Mouse (Mus musculus) heart, adult 2 months (tissue): ENCODE data around the gene Insig1. TPM values are rescaled to one million over a fixed set of nuclear protein-coding genes. Genes with fewer than 3 reads are reported as not detected.

ENCODE experiments used
- DNase-seq, 2 experiments: peaks; one replicate each; pipeline ENCODE4 v3.0.0; 2021
- H3K27ac ChIP-seq: fragments of 200-600 bp; 2 replicates; pipeline ENCODE4 v1.8.1; 2022
- H3K27me3 ChIP-seq: fragments of 200-500 bp; 2 replicates; pipeline ENCODE4 v1.6.1; 2012; ENCODE audit warnings: mild to moderate bottlenecking, low read length, inconsistent platforms, mixed read lengths; ENCODE audit not compliant: control insufficient read depth, insufficient read depth
- H3K36me3 ChIP-seq: fragments of 200-500 bp; 2 replicates; pipeline ENCODE4 v1.6.1; 2012; ENCODE audit warnings: low read length, inconsistent platforms; ENCODE audit not compliant: control insufficient read depth, insufficient read depth
- H3K4me1 ChIP-seq: fragments of 200-500 bp; 2 replicates; pipeline ENCODE4 v1.6.1; 2011; ENCODE audit warnings: low read length; ENCODE audit not compliant: control insufficient read depth, insufficient read depth
- H3K4me3 ChIP-seq: fragments of 200-600 bp; 2 replicates; pipeline ENCODE4 v1.8.1; 2022
- H3K79me2 ChIP-seq: fragments of 200-500 bp; replicated peaks from 2 replicates; pipeline ENCODE4 v1.6.1; 2012; ENCODE audit warnings: mild to moderate bottlenecking, inconsistent platforms, low read length, moderate library complexity, mixed read lengths; ENCODE audit not compliant: control insufficient read depth, insufficient read depth
- H3K9ac ChIP-seq: fragments of 200-500 bp; 2 replicates; pipeline ENCODE4 v1.6.1; 2012; ENCODE audit warnings: low read depth, mild to moderate bottlenecking, control low read depth, inconsistent platforms, low read length, mixed read lengths
- CTCF ChIP-seq: fragments of 200-600 bp; IDR thresholded peaks from 2 replicates; pipeline ENCODE4 v1.8.1; 2022; ENCODE audit warnings: antibody characterized with exemption, mild to moderate bottlenecking, moderate library complexity
- EP300 ChIP-seq: fragments of 200-500 bp; IDR thresholded peaks from 2 replicates; pipeline ENCODE4 v1.6.1; 2011; ENCODE audit warnings: low read depth, low read length, control low read depth; ENCODE audit not compliant: insufficient read depth
- POLR2A ChIP-seq: fragments of 200-500 bp; IDR thresholded peaks from 2 replicates; pipeline ENCODE4 v1.6.1; 2011; ENCODE audit warnings: mild to moderate bottlenecking, low read depth, low read length, control low read depth; ENCODE audit not compliant: insufficient read depth
- WGBS: fragments of 180-500 bp; shearing (Covaris S2); methylation state at CpG from one replicate; pipeline ENCODE4 v1.1.7; 2018; 5-methylcytosine and 5-hydroxymethylcytosine counted together
- intact Hi-C: fragments of 180-260 bp; cut with DNase I; formaldehyde crosslinking; loops from one replicate; pipeline ENCODE4 v1.15.1; 2025
- polyA plus RNA-seq: library from polyadenylated mRNA; depleted of rRNA; stranded (reverse); fragments of >200 nt; gene quantifications from 2 replicates; pipeline ENCODE4 v1.2.3, GENCODE M21; 2012
- total RNA-seq, 2 experiments: library from RNA; stranded (reverse); gene quantifications; 2 replicates each; pipeline ENCODE4 v1.2.3; 2021

The Insig1 gene
- total and polyA plus RNA-seq, 3 experiments, result 17.3 to 17.5 (median 17.3) TPM

DNA sequence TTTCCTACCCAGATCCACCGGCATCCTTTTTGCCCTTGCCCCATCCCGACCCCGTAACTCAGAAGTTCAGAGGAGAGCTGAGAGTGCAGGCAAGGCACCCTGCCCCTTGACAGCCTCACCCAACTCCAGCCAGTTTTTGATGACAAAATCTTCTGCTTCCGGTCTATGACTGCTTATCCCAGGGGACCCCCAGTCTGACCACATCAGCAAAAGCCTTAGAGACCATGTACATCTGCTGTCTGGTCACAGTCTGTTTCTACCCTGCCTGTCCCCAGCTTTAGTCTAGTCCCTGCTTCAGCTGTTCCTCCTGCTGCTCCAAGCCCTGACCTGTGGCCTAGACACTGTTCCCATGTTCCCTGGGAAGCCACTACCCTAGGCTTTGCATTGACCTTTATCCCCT, 11.1 kb downstream of the Insig1 start:
- no peak for TF ChIP-seq EP300
- no peak for TF ChIP-seq CTCF
- no peak for TF ChIP-seq POLR2A
- no peak overlapping the region for H3K4me3 ChIP-seq
- no peak overlapping the region for H3K9ac ChIP-seq
- 76% methylated on average over 4 of the region's 4 CpGs for WGBS
- intact Hi-C loops, result no loop called here
- H3K36me3 ChIP-seq, result no peaks in the 10 kb centered on the region
- H3K79me2 ChIP-seq, result no peaks in the 10 kb centered on the region
- H3K27ac ChIP-seq, result no peak overlapping the region
- DNase-seq, result no peak
- no peaks in the 10 kb centered on the region for H3K27me3 ChIP-seq
- no peaks in the 10 kb centered on the region for H3K4me1 ChIP-seq

DNA sequence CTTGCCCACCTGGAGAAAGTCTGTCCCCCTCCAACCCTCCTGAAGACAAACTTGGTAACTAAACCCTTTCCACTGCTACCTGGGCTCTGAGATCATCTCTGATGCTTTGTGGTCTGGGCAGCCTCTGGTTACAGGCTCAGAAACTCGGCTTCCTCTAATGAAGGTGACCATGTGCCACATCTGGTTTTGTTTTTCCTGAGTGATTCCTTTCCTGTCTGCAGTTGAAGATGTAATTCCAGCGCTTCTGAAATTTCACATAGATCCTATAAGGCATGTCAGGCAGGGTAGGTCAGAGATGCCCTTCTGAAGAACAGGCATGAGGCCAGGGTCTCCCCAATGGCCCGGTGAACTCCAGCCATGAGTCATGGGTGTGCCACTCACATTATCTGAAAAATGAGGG, 11.6 kb downstream of the Insig1 start:
- WGBS, result 58% methylated on average over 3 of the region's 3 CpGs
- Histone ChIP-seq H3K36me3 (no peaks in the 10 kb centered on the region), H3K27ac (no peak overlapping the region), H3K4me1 (no peaks in the 10 kb centered on the region), H3K9ac (no peak overlapping the region), H3K27me3 (no peaks in the 10 kb centered on the region), H3K4me3 (no peak overlapping the region), H3K79me2 (no peaks in the 10 kb centered on the region)
- TF ChIP-seq POLR2A (no peak), CTCF (no peak), EP300 (no peak)
- intact Hi-C loops, result no loop called here
- no peak for DNase-seq

DNA sequence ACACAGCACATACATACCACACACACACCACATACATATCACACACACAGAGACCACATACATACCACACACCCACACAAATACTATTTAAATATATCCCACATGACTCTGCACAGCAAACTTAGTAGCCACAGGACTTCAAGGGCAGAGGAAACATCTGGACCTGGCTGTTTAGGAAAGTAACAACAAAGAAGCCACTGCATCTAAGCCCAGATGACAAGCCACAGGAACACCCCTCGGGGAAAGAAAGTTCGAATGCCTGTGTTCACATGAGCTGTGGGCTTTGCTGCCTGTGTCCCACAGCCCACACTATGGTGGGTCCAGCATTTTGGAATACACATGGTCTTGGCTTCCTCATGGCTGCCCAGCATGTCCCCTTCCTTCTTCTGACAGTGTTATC, 13.6 kb downstream of the Insig1 start:
- no peak for DNase-seq
- Histone ChIP-seq H3K79me2 (no peaks in the 10 kb centered on the region), H3K9ac (no peak overlapping the region), H3K4me3 (no peak overlapping the region), H3K27ac (no peak overlapping the region), H3K4me1 (no peaks in the 10 kb centered on the region), H3K36me3 (no peaks in the 10 kb centered on the region), H3K27me3 (no peaks in the 10 kb centered on the region)
- intact Hi-C loops, result no loop called here
- TF ChIP-seq EP300 (no peak), CTCF (no peak), POLR2A (no peak)
- WGBS, result 41% methylated on average over 2 of the region's 2 CpGs

DNA sequence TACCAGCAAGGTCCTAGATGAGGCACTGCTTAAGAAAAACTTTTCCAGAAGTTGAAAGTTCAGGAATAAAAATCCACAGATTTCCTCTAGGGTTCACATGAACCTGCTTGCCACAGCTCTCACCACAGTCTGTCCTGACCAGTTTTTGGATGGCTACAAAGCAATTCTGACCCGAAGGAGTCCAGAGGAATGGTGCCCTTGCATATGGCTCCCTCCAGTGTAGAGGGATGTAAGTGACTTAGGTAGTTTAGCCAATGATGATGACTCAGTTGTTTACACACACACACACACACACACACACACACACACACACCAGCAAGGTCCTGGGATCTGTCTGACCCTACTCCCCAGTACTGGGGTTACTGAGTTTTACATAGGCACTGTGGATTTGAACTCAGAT, 19.4 kb downstream of the Insig1 start:
- WGBS, result 35% methylated on average over 1 of the region's 1 CpGs
- Histone ChIP-seq H3K36me3 (no peaks in the 10 kb centered on the region), H3K27ac (no peak overlapping the region), H3K79me2 (no peaks in the 10 kb centered on the region), H3K4me1 (no peaks in the 10 kb centered on the region), H3K4me3 (no peak overlapping the region), H3K9ac (no peak overlapping the region), H3K27me3 (no peaks in the 10 kb centered on the region; the same call in 1 of the 2 replicates)
- no peak for TF ChIP-seq POLR2A
- TF ChIP-seq CTCF, result peak; percentile 52
- intact Hi-C loops, result loop anchor here (1.0 to 5.0 kb wide), 2 partner anchors 95 to 238 kb away; no protein-coding TSS in a partner anchor
- DNase-seq, result no peak

DNA sequence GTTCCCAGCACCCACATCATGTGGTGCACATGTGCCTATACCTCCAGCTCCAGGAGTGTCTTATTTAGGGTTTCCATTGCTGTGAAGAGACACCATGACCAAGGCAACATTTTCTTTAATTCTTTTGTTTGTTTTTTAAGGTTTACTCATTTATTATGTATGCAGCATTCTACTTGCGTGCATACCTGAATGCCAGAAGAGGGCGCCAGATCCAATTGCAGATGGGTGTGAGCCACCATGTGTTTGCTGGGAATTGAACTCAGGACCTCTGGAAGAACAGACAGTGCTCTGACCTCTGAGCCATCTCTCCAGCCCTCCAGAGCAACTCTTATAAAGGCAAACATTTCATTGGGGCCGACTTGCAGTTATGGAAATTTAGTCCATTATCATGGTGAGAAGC, 21.2 kb downstream of the Insig1 start:
- intact Hi-C loops, result loop anchor here (5.0 kb wide), 1 partner anchor 240 kb away; no protein-coding TSS in a partner anchor
- 81% methylated on average over 3 of the region's 3 CpGs for WGBS

DNA sequence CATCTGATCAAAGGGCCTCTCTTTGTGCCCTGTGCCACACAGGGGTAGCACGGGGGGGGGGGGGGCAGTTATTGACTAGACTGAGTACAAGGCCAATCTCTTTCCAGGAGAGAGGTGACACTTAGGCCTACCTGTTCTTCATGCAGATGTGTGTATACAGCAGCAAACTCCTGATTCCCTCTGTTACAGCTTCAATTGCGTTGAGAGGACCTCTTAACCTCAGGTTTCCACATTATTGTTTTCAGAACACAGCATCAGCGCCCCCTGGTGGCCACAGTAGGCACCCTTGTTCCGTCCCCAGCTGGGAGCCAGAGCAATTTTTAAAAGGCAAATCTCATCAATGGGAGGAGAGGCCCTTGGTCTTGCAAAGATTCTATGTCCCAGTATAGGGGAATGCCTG, 22.7 kb downstream of the Insig1 start:
- TF ChIP-seq EP300 (0 out of 2 replicates have a peak, but pooled peaks have one; percentile 56), CTCF (peak; percentile 83), POLR2A (no peak)
- intact Hi-C loops, result loop anchor here (1.0 to 5.0 kb wide), 2 partner anchors 99 to 242 kb away; no protein-coding TSS in a partner anchor
- H3K9ac ChIP-seq, result no peak overlapping the region
- H3K36me3 ChIP-seq, result no peaks in the 10 kb centered on the region
- H3K4me1 ChIP-seq, result no peaks in the 10 kb centered on the region
- DNase-seq, result peak; percentile 68 to 87
- no peaks in the 10 kb centered on the region; the same call in 1 of the 2 replicates for H3K27me3 ChIP-seq
- no peak overlapping the region for H3K27ac ChIP-seq
- no peak overlapping the region for H3K4me3 ChIP-seq
- WGBS, result 22% methylated on average over 4 of the region's 4 CpGs
- H3K79me2 ChIP-seq, result no peaks in the 10 kb centered on the region

More for the DNA sequence above, 21.2 kb downstream of the Insig1 start:
- no peak overlapping the region for H3K27ac ChIP-seq
- no peaks in the 10 kb centered on the region; the same call in 1 of the 2 replicates for H3K27me3 ChIP-seq
- H3K4me1 ChIP-seq, result no peaks in the 10 kb centered on the region
- no peaks in the 10 kb centered on the region for H3K36me3 ChIP-seq
- H3K9ac ChIP-seq, result no peak overlapping the region
- H3K4me3 ChIP-seq, result no peak overlapping the region
- H3K79me2 ChIP-seq, result no peaks in the 10 kb centered on the region
- TF ChIP-seq EP300 (no peak), POLR2A (no peak), CTCF (peak; percentile 20; the same call in 1 of the 2 replicates)
- DNase-seq, result no peak
